Mouse (Mus musculus) 416B (cell line): Measurements from ENCODE around the gene Ift80.
"Not testable (repeated sequence)": the region's sequence is repeated elsewhere in the genome, so short reads cannot be mapped to it uniquely, and the experiment has no call there.

ENCODE experiments used
- DNase-seq: peaks from one replicate; pipeline ENCODE4 v3.0.0; 2011; ENCODE audit warnings: low read depth

The Ift80 gene

GRCm38 (mm10) chr3:68935498-68935897, 68.9 kb downstream of the Ift80 start:
- peak; percentile 60 for DNase-seq

- DNase-seq, result peak; percentile 44
Observed at GRCm38 (mm10) chr3:68934259-68934658, 70.1 kb downstream of the Ift80 start.

GRCm38 (mm10) chr3:68928619-68929018, 75.8 kb downstream of the Ift80 start:
- no peak for DNase-seq

- no peak for DNase-seq
Observed at GRCm38 (mm10) chr3:68907509-68907908, 96.9 kb downstream of the Ift80 start.

GRCm38 (mm10) chr3:68904902-68905778, 99.2 kb downstream of the Ift80 start:
- DNase-seq, result peak; percentile 37

GRCm38 (mm10) chr3:68902636-68903035, 101.7 kb downstream of the Ift80 start:
- DNase-seq, result not testable (repeated sequence)

GRCm38 (mm10) chr3:68897154-68897553, 107.2 kb downstream of the Ift80 start:
- DNase-seq, result peak; percentile 22

GRCm38 (mm10) chr3:68895426-68895825, 108.9 kb downstream of the Ift80 start:
- no peak for DNase-seq

- no peak for DNase-seq
Observed at GRCm38 (mm10) chr3:68886845-68887244, 117.5 kb downstream of the Ift80 start.

- no peak for DNase-seq
Observed at GRCm38 (mm10) chr3:68874079-68874478, 130.3 kb downstream of the Ift80 start.

GRCm38 (mm10) chr3:68870568-68870950, 133.8 kb downstream of the Ift80 start:
- no peak for DNase-seq

GRCm38 (mm10) chr3:68869691-68870567, 134.4 kb downstream of the Ift80 start:
- no peak for DNase-seq

- no peak for DNase-seq
Observed at GRCm38 (mm10) chr3:68869211-68869690, 135.1 kb downstream of the Ift80 start, which contains the start of gene 1110032F04Rik. Gene 1110032F04Rik (plus strand): TSS chr3:68869586.

GRCm38 (mm10) chr3:68852414-68852813, 152.0 kb downstream of the Ift80 start:
- no peak for DNase-seq

- DNase-seq, result no peak
Observed at GRCm38 (mm10) chr3:68848323-68848722, 156.0 kb downstream of the Ift80 start.

GRCm38 (mm10) chr3:68844025-68844424, 160.3 kb downstream of the Ift80 start:
- DNase-seq, result peak; percentile 16
